Mouse (Mus musculus): ENCODE measurements around the gene Arhgap22. TPM values are rescaled to one million over a fixed set of nuclear protein-coding genes. Genes with fewer than 3 reads are reported as not detected.

Gene Arhgap22
- total RNA-seq, 2 experiments from 2014 or later, result 7.5 to 12.0 TPM

DNA sequence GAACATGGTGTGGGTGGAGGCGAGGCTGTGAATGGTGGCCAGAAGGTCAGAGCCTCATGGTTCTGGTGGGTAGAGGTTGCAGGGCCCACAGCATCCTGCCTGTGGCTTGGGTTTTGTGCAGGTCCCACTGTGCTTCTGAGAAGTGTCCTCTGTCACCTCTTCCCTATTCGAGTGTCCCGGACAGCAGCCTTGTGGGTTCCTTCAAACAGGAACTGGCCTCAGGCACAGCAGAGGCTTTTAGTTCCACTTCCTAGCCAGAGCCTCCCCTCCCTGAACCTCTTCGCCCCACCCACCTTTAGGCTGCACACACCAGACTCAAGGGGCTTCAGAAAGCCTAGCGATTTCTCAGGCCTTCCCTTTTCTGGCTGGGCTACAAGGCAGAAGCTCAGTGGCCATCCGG is 110.7 kb downstream of the Arhgap22 start:
- no peak for DNase-seq (ENCODE audit: low spot score in 2 of 2)

- no peak for DNase-seq (ENCODE audit: low spot score in 2 of 2)
Measured at GRCm38 (mm10) chr14:33328369-33328768, 114.5 kb downstream of the Arhgap22 start.

GRCm38 (mm10) chr14:33329297-33329805 is 115.5 kb downstream of the Arhgap22 start:
- DNase-seq (ENCODE audit: low spot score in 2 of 2), result no peak

- DNase-seq (ENCODE audit: low spot score in 2 of 2), result no peak
Measured at GRCm38 (mm10) chr14:33330986-33331385, 117.2 kb downstream of the Arhgap22 start.

- DNase-seq (ENCODE audit: low spot score in 2 of 2), result no peak
Measured at GRCm38 (mm10) chr14:33331627-33332026, 117.8 kb downstream of the Arhgap22 start.

GRCm38 (mm10) chr14:33333833-33334232 is 120.0 kb downstream of the Arhgap22 start:
- no peak for DNase-seq (ENCODE audit: low spot score in 2 of 2)

DNA sequence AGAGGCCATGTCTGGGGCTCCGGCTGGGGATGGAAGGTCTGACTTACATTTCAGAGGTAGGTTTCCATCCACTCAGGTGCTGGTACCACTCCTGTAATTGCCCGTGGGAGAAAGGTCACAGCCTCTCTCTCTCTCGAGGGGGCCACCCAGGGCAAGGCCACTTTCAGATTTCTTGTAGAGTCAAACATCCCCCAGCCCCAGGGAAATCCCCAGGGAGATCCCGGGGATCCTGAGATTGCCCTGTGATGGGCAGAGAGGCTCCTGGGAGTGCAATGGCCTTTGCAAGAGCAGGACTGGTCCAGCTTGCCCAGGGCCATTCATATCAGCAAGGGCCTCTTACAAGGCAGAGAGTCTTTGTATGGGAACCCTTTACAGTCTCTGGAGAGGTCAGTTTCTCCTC is 120.6 kb downstream of the Arhgap22 start:
- no peak for DNase-seq (ENCODE audit: low spot score in 2 of 2)

DNA sequence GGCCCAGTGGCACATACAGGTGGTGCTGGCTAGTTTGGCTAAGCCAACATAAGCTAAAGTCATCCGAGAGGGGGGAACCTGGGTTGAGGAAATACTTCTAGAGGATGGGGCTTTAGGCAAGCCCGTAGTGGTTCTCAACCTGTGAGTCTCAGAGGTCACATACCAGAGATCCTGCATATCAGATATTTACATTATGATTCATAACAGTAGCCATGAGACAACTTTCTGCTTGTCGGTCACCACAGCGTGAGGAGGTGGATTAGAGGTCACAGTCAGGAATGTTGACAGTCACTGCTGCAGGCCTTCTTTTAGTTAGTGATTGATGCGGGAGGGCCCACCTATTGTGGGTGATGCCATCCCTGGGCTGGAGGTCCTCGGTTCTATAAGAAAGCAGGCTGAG is 121.9 kb downstream of the Arhgap22 start:
- DNase-seq (ENCODE audit: low spot score in 2 of 2), result no peak

DNA sequence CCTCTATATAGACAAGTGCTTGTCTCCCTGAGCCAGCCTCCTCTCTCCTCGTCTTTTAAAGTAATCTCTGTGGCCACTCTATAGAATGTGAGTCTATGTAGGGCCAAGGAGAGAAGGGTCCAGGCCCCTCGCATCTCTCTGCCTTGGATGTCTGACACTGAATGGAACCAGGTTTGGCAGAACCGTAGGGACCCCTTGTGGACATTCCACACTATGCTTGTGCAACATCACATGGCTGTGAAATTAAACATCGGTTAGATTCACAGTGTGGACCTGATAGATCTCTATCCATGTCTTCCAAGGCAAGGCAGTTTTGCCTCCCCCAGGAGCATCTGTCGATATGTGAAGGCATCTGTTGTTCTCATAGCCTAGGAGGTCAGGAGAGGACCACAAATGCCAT is 124.9 kb downstream of the Arhgap22 start:
- DNase-seq (ENCODE audit: low spot score in 2 of 2), result no peak

DNA sequence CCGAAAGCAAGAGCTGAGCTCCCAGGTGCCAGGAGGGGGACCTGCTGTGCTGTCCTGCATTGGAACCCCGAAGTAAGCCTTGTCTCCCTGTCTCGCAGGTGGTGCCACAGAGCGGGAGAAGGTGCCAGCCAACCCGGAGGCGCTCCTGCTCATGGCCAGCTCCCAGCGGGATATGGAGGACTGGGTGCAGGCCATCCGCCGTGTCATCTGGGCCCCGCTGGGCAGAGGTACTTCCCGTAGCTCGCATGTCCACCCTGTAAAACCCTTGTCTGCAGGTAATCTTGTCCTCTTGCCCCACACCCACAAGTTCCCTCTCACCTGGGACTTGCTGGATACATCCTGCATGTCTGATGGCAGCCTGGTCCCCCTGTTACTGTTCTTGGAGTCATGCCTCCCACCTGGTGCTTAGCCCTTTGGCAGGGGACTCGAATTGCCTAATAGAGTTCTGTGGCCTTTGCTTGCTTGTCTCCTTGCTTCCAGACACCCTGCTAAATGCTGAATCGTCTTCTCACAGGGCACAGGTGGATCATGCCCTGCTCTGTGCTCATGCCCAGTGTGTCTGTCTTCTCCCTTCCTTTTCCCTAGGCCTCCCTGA is 129.4 kb downstream of the Arhgap22 start:
- no peak for DNase-seq (ENCODE audit: low spot score in 2 of 2)

GRCm38 (mm10) chr14:33346546-33346945 is 132.7 kb downstream of the Arhgap22 start:
- DNase-seq (ENCODE audit: low spot score in 2 of 2), result no peak

DNA sequence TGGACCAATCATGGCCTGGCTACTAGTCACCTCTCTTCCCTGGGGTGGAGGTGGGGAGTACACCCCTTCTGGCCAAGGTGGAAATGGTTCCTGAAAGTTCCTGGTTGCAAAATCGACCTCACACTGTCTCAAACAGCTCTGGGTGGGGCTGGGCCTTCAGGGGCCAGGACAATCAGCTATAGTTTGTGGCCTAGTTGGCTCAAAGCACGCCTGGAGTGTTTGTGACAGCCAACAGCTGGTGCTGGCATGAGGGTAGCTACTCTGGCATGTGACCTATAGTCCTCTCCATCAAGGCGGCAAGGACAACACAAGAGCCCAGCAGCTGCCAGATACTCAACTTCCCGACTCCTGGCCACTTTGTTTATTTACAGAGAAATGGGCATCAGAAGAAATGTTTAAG is 133.9 kb downstream of the Arhgap22 start:
- DNase-seq (ENCODE audit: low spot score in 2 of 2), result no peak

DNA sequence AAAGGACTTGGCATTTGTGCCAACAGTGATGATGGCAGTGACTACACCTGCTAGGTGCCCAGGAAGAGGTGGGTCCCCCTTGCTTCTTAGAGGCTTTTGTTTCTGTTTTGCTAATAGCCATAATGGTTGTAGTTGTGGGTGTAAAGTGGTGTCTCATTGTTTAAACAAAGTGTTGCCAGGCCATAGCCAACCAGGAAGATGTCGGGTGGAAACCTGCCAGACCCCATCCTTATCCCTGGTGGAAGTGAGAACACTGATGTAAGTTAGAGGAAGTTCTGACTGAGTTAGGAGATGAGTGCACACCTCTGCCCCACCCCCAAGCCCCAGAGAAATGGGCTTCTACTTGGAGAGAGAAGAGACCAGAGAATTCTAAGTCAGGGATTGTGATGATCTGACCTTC is 134.3 kb downstream of the Arhgap22 start:
- DNase-seq (ENCODE audit: low spot score in 2 of 2), result no peak

DNA sequence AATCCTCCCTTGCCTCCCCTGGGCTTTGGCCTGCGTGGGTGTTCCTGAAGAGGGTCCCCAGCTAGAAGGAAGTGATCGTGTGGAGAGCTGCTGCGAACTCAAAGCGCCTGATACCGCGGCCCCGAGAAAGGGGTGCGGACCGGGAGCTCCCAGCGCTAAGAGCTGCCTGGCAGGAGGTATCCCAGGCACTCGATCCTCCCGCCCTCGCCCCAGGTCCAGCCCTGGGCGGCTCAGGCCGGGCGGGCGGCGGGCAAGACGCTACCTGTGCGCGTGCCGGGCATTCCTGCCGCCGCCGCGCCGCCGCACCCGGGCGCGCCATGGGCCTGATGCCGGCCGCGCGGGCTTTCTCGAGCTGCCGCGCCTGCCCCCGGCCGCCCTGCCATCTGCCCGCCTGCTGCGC is 137.2 kb downstream of the Arhgap22 start:
- no peak for DNase-seq (ENCODE audit: low spot score in 2 of 2)

DNA sequence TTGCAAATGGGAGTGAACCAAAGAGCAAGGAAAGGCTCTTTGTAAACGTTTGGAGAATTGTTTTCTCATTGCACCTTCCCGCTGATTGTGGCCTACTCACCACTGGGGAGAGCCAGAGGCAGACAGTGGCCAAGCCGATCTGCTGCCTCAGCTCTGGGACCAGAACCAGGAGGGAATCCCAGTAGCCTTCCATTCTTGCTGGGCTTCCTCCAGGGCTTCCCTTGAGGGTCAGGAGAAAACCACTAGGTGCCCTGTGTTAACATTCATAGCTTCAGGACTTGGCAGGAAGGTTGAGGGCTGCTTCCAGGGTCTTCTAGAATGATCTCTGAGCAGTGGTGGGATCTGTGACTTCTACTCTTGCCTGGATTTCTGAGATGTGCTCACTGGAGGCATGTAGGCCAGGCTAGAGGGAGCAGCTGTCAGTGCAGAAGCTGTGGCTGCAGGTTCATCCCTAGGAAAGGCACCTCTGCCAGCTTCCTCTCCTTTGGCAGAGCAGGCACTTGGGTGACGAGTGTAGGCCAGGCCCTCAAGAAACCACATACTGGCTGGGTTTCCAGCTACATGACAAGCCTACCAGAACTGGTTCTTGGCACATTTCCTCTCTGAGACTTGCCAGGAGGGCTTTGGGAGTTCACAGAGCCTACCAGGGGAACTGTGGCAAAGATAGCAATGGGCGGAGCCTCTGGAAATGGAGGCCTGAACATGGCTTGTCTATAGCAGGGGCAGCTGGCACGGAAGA is 138.3 kb downstream of the Arhgap22 start:
- DNase-seq (ENCODE audit: low spot score in 2 of 2), result no peak

GRCm38 (mm10) chr14:33352890-33353289 is 139.1 kb downstream of the Arhgap22 start:
- no peak for DNase-seq (ENCODE audit: low spot score in 2 of 2)

DNA sequence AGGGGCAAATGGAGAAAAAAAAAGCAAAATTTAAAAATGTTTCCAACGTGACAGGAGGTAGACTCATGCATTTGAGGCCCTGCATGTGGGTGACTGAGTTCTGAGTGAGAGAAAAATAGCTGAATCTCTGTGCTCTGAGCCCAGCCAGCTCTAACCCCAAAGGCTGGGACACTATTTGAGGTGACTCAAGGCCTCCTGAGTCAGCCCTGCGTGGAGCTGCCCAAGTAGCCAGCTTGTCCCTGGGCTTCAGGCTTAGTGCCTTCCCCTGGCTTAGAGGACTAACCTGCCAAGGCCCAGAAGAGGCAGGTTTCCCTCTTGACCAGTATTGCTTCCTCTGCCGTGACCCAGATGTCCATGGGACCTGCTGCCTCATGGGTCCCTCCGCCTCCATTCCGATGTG is 141.4 kb downstream of the Arhgap22 start:
- no peak for DNase-seq (ENCODE audit: low spot score in 2 of 2)

GRCm38 (mm10) chr14:33357600-33358368 is 144.0 kb downstream of the Arhgap22 start:
- DNase-seq (ENCODE audit: low spot score in 2 of 2), result no peak

- no peak for DNase-seq (ENCODE audit: low spot score in 2 of 2)
Measured at GRCm38 (mm10) chr14:33358891-33359290, 145.1 kb downstream of the Arhgap22 start.

DNA sequence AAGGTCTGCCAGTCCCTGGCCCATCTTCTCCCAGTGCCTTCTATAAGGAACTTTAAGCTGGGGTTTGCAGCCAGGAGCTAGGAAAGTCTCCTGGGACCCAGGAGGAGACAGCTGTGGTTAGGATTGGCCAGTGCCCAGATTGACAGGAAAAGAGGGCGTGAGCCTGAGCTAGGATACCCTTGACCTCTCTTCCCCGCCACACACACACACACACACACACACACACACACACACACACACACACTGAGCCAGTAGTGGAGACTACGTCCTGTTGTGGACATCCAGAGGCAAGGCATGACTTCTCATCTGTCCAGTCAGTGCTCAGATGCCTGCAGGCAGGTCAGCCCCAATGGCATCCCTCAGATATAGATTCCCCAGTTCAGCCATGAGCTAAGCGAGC is 147.7 kb downstream of the Arhgap22 start:
- DNase-seq (ENCODE audit: low spot score in 2 of 2), result no peak

DNA sequence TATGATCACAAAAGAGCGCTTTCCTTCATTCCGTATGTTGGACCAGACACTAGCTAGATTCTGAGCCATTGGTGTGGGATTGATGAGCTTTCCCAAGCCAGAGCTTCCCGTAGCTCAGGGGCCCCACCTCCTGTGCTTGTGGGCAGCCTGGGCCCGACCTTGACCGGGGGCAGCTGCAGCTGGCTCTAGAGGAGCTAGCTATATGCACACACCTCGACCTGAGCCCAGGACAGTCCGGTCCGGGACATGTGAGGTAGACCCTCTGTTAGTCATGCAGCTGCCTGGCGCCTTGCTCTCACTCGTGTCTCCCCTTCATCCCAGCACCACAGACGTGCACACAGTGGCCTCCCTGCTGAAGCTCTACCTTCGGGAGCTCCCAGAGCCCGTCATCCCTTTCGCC is 148.3 kb downstream of the Arhgap22 start:
- DNase-seq (ENCODE audit: low spot score in 2 of 2), result no peak

- DNase-seq (ENCODE audit: low spot score in 2 of 2), result no peak
Measured at GRCm38 (mm10) chr14:33362807-33363206, 149.0 kb downstream of the Arhgap22 start.

Measured in left cerebral cortex, adult 18-20 months (tissue).